Mouse (Mus musculus) lung, adult 2 months (tissue): Measurements from ENCODE around the gene Apod. TPM values are rescaled to one million over a fixed set of nuclear protein-coding genes. Genes with fewer than 3 reads are reported as not detected.

ENCODE experiments used
- DNase-seq: peaks from one replicate; pipeline ENCODE4 v3.0.0; 2022
- H3K4me1 ChIP-seq: fragments of 200-500 bp; 2 replicates; pipeline ENCODE4 v1.6.1; 2011; ENCODE audit warnings: low read length; ENCODE audit not compliant: control insufficient read depth, insufficient read depth
- H3K4me3 ChIP-seq: fragments of 200-500 bp; replicated peaks from 2 replicates; pipeline ENCODE3; 2011; ENCODE audit warnings: low read depth, mild to moderate bottlenecking, control low read depth, low read length; ENCODE audit errors: extremely low read depth
- CTCF ChIP-seq: fragments of 200-500 bp; IDR thresholded peaks from 2 replicates; pipeline ENCODE4 v1.5.1; 2011; ENCODE audit warnings: mild to moderate bottlenecking, low read length, control low read depth; ENCODE audit not compliant: insufficient read depth
- POLR2A ChIP-seq: fragments of 200-500 bp; IDR thresholded peaks from 2 replicates; pipeline ENCODE4 v1.6.1; 2011; ENCODE audit warnings: low read depth, mild to moderate bottlenecking, control low read depth, low read length, borderline replicate concordance; ENCODE audit errors: extremely low read depth
- WGBS: fragments of 180-500 bp; shearing (Covaris S2); methylation state at CpG from one replicate; pipeline ENCODE4 v1.1.7; 2018; 5-methylcytosine and 5-hydroxymethylcytosine counted together
- polyA plus RNA-seq: library from polyadenylated mRNA; depleted of rRNA; stranded (reverse); fragments of >200 nt; gene quantifications from 2 replicates; pipeline ENCODE4 v1.2.3, GENCODE M21; 2012; rRNA removed

Apod gene
- polyA plus RNA-seq: 2.9 and 5.1 TPM in 2 replicates

DNA sequence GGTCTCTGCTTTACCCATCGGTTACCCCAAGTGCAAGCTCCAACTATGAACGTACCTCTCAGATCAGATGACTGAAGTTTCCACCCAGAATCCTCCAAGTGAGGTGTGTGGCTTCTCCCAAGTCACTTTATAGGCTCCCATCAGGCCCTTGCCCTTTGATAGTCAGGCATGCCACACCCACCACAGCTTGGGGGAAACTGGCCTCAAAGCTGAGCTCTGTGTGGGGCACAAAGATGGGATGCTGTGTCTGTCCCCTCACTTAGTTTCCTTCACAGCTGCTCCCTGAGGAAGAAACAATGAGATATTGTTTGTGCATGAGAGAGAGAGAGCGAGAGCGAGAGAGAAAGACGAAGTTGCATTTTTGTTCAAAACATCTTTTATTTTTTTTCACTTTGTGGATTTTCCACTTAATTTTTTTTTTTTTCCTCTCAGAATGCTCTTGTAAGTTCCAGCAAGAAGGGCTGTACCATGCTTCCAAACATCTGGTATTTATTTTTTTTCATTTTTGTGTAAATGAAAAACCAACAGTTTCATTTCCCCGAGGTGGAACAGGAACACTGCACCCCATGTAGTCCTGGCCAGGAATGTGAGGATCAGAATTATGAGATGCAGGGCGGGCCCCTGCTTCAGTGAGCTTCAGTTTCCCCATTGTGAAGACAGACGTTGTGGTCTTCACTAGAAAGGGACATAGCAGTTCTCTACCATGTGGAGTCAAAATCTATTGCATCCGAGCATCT, at the start of gene Apod:
TSS of gene Apod (minus strand) at position 312 of the 737 bp plus-strand sequence.
- WGBS: 73% methylated on average over 9 of the region's 9 CpGs
- no peak for TF ChIP-seq POLR2A
- peaks cover 2% of the 10 kb centered on the region; the same call in 1 of the 2 replicates for H3K4me1 ChIP-seq
- no peak within 1 kb of the TSS for H3K4me3 ChIP-seq
- no peak for DNase-seq

DNA sequence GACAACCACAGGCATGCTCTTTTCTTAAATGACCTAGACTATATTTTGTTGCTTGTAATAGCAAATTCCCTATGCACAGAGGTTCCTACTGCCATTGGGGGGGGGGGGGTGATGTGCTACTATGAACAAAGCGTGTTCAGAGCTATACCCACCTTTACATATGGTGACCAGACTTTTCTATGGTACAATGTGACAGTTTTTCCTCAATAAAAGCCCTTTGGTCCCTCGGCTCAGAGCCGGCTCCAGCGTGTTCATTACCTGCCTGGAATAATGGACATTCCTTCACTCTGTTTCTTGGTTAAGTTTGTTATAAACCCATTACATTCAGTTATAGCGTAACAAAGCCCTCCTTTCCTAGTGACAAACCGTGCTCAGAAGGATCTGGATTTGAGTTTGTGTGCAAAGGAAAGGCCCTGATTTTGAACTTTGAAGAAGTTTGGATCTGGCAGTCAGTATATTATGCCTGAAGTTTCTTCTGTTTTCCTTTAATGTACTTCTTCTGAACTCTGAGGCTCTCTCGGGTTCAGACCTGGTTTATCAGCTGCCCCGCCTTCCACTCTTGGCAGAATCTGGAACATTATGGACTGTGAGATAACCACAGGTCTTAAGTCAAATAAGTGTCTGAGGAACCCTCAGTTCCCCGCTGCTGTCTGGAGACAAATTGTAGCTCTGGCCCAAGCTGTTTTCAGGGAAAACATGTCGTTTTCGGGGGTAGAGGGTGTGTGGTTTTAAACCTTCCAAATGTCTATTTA, 49.3 kb upstream of the Apod start:
- WGBS: 70% methylated on average over 11 of the region's 11 CpGs
- no peak for TF ChIP-seq POLR2A
- no peak for TF ChIP-seq CTCF
- Histone ChIP-seq H3K4me3 (no peak overlapping the region), H3K4me1 (no peaks in the 10 kb centered on the region)
- no peak for DNase-seq

DNA sequence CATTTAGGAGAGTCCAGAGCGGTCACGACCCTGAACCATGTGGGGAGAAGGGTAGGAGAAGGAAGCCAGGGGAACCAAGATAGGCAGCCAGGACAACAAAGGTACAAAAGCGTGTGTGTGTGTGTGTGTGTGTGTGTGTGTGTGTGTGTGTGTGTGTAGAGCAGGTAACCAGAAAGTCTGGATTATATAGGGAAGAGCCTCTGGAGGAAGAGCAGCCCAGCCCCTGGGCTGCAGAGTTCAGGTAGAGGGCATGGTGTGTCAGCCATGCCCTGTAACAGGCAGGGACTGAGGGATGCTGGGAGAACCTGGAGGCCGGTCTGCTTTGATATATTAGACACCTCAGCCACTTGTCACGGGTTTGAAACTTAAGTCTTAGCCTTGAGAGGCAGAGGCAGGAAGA, 44.9 kb upstream of the Apod start:
- Histone ChIP-seq H3K4me3 (no peak overlapping the region), H3K4me1 (no peaks in the 10 kb centered on the region)
- 70% methylated on average over 5 of the region's 5 CpGs for WGBS
- no peak for TF ChIP-seq CTCF
- no peak for TF ChIP-seq POLR2A
- no peak for DNase-seq

DNA sequence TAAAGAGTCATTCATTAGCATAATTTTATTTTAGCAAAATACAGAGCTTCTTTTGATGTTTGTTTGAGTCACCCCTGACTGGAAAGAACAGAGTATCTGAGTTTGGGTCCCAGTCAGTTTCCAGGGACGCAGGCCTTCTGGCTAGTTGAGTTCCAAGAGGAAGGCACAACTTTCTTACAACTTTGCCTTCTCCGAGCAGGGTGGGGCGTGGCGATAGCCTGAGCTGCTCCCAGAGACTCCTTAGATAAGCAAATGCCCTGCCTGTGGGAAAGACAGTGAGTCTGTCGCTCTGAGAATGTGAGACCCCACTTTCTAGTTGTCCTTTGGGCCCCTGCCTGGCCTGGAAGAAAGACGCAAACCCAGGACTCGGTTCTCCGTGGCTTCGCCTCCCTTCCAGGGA, 44.4 kb upstream of the Apod start:
- Histone ChIP-seq H3K4me1 (no peaks in the 10 kb centered on the region), H3K4me3 (no peak overlapping the region)
- no peak for TF ChIP-seq CTCF
- TF ChIP-seq POLR2A: no peak
- DNase-seq: no peak
- WGBS: 51% methylated on average over 9 of the region's 9 CpGs

DNA sequence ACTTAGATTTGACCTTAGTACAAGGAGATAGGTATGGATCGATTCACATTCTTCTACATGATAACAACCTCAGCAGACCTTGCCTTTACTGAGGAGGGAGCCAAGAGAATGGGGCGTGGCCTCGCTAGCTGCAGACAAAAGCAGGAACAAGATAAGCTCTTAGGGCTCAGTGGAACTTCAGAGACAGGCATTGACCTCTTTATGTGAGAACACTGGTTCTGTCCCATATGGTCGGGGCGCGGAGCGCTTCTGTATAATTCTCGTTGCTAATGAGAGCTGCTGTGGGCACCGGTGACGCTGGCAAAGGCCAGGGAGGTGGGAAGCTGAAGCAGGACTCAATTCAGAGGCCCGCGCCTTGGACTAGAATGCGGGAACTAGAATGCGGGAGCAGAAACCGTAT, 44.0 kb upstream of the Apod start:
- no peak for DNase-seq
- TF ChIP-seq CTCF: no peak
- TF ChIP-seq POLR2A: no peak
- 47% methylated on average over 15 of the region's 15 CpGs for WGBS
- Histone ChIP-seq H3K4me3 (no peak overlapping the region), H3K4me1 (no peaks in the 10 kb centered on the region)

DNA sequence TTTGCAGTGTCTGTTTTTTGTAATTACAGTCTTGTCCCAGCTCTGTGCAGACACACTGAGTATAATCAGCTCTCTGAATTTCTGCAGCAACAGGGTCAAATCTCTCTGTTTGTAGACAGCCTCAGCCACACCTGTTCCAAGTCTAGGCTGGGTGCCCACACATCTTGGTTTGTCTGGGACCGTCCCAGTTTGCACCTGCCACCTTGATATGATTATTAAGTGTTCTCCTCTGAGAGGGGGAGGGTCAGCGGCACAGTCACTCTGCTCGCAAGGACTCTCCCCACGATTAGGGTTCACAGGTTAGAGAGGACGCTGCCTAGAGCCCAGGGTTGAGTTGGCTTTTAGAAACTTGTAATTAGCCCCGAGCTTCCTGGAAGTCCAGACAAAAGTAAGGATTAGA, 41.3 kb upstream of the Apod start:
- TF ChIP-seq POLR2A (no peak), CTCF (no peak)
- 59% methylated on average over 6 of the region's 6 CpGs for WGBS
- H3K4me1 ChIP-seq: no peaks in the 10 kb centered on the region
- DNase-seq: no peak
- H3K4me3 ChIP-seq: no peak overlapping the region

DNA sequence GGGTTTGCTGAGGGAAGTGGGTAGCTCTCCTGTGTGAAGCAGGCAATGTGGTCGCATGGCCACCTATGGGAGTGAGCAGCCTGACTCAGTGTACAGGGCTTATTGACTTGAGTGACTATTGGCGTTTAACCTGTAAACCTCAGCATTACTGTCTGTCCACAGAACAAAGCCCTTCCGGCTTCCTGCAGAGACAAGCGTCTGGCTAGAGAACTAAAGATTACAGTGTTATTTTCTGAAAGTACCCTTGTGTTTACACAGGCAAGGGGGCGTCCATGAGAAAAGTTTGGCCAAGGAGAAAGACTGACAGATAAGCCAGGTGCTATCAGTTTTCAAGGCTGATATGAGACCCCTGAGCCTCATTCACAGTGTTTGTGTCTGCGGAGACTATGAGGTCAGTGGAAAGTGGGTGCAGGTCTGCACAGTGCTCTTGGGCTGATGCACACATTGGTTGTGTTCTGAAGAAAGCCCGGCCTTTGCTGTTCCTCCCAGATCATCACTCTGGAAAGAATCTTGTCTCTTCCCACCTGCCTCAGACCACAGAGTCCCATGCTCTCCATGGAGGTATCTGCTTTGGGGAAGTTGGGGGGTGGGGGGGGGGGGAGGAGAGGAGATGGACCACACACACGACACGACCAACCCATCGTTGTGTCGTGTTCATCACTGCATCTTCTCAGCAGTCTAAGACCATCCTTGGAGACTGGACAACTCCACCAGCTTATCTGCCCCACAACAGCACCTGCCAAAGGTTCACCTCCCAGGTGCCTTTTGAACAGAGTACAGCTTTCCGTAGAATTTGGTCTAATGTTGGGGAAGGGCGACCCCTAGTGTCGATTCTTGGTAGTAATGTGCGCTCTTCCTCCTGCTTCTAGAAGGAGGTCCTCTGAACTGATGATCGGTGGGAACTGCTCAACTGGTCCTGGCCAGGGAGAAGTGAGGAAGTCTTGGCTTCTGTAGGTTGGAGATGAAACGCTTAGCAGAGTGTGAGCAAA, 40.0 kb upstream of the Apod start:
- TF ChIP-seq POLR2A (no peak), CTCF (peak; percentile 54)
- DNase-seq: peak; percentile 74

DNA sequence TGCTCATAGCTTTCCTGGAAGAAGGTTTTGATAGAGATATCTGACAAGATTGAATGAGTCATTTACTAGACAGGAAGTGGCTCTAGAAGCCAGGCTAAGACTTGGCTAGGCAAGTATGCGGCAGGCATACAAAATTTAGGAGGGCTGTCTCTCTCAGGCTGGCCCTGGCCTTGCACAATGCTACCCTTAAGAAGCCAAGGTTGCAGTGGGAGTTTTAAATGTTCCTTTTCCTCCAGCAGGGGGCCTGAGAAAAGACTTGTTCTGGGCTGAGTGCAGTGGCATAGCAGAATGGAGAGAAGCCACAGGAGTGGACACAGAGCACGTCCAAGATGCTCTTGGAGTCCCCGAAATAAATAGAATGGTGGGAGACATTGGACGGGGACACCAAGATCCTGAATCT, 38.4 kb upstream of the Apod start:
- no peak for DNase-seq
- Histone ChIP-seq H3K4me3 (no peak overlapping the region), H3K4me1 (no peaks in the 10 kb centered on the region)
- TF ChIP-seq CTCF: peak; percentile 35; the same call in 1 of the 2 replicates
- no peak for TF ChIP-seq POLR2A
- WGBS: 49% methylated on average over 4 of the region's 4 CpGs

More for the DNA sequence above, 40.0 kb upstream of the Apod start:
- Histone ChIP-seq H3K4me1 (no peaks in the 10 kb centered on the region), H3K4me3 (no peak overlapping the region)
- 14% methylated on average over 17 of the region's 17 CpGs for WGBS

DNA sequence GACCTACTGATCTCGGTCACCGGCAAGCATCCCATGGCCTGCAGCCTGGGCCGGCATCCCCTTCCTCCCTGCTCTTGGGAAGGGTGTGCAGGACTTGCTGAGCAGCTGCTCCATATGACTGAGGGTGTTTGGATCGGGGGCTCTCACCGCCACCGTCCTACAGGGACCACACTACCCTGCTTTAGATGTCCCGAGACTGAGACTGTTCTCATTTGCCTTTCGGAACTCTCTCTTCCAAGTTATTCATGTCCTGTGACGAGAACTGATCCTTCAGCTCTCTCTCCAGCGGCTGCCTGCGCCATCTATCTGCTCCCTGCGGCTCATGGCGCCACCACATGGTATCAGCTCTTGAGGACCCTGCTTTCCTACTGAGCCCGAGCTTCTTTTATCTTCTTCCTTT, 33.0 kb upstream of the Apod start:
- peak; percentile 21 for DNase-seq
- no peaks in the 10 kb centered on the region for H3K4me1 ChIP-seq
- WGBS: 14% methylated on average over 14 of the region's 14 CpGs
- TF ChIP-seq CTCF (peak; percentile 75), POLR2A (no peak)
- H3K4me3 ChIP-seq: peak overlapping the region; percentile 4
